Mouse (Mus musculus): ENCODE results near the gene Atg101.

- no peak for TF ChIP-seq MAX (IDR thresholded peaks at IDR 0.05)
- no peak for TF ChIP-seq CTCF (IDR thresholded peaks at IDR 0.05; ENCODE audit: control insufficient read depth, insufficient read depth, insufficient read length)
- TF ChIP-seq CEBPB (IDR thresholded peaks at IDR 0.05; ENCODE audit: low read depth) = no peak
- no peak for TF ChIP-seq MYOD1 (IDR thresholded peaks at IDR 0.05; ENCODE audit: control insufficient read depth, insufficient read length, low read depth)
- no peak for TF ChIP-seq FOSL1 (IDR thresholded peaks at IDR 0.05; ENCODE audit: insufficient read depth, low read length, poor library complexity, severe bottlenecking)
- TF ChIP-seq MYOG (IDR thresholded peaks at IDR 0.05; ENCODE audit: control insufficient read depth, extremely low read depth, insufficient read length) = no peak
These were observed 9.7 kb upstream of the Atg101 start for GRCm38 (mm10) chr15:101274380-101274779.
